Mouse (Mus musculus): ENCODE results near the gene Ankrd17. TPM values are rescaled to one million over a fixed set of nuclear protein-coding genes. Genes with fewer than 3 reads are reported as not detected.

The Ankrd17 gene
- 100 to 1,000 TPM; 100 to 122 (median 114) TPM for total RNA-seq (2022)

DNA sequence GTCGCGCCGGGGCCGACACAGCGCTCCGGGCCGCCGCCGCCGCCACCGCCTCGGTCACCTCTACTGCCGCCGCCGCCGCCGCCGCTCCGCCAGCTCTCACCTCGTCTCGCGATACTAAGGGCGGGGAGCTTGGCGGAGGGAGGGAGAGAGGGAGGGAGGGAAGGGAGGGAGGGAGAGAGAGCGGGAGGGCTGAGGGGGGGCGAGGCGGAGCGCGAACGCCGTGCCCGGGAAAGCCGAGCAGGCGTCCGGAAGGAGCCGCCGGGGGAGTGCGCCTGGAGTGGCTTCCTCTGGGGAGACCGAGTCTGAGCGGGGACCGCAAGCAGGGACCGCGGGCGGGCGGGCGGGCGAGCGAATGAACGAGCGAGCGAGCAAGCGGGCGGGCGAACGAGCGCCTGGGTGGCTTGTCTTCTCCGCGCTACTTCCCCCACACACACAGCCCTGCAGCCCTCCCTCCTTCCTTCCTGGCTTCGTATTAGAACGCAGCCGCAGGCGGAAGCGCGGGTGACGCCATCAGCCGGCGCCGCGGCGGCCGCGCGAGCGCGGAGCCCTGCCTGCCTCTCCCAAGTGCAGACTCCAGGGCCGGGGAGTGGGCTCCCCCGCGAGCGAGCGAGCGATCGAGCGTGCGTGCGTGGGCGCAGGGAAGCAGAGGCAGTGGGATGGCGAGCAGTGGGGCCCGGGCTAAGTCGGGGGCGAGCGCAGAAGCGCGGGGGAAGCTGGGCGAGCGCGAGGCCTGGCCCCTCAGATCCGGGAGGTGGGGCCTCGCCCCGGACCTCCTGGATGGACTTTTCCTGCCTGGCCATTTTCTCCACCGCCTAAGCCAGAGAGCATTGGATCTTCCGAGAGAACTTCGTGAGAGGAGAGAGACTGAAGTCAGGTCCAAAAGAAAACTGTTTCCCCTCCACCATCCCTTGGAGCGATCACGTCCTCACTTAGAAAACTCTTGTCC is at the start of gene Ankrd17:
Ankrd17 (minus strand) TSS at position 457 of the 946 bp plus-strand sequence.
- peak; percentile 88 to 91 for DNase-seq (ENCODE audit: low spot score in 2 of 2)

DNA sequence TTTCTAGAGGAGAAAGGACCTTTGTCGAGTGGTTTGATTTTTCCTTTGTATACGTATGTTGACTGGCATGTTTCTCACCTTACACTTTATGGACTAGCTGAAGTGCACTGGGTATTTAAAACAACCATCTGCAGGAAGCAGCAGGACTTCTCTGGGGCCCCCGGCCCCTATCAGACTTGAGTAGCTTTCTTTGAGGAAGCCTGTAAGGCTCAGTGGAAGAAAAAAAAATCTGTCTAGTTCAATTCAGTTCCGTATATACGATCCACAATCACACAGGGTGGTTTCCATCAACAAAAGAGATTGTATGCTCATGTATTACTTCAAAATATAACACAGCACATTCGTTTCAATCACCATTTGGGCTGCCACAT is 48.5 kb upstream of the Ankrd17 start:
- no peak for DNase-seq (ENCODE audit: low spot score in 2 of 2)

DNA sequence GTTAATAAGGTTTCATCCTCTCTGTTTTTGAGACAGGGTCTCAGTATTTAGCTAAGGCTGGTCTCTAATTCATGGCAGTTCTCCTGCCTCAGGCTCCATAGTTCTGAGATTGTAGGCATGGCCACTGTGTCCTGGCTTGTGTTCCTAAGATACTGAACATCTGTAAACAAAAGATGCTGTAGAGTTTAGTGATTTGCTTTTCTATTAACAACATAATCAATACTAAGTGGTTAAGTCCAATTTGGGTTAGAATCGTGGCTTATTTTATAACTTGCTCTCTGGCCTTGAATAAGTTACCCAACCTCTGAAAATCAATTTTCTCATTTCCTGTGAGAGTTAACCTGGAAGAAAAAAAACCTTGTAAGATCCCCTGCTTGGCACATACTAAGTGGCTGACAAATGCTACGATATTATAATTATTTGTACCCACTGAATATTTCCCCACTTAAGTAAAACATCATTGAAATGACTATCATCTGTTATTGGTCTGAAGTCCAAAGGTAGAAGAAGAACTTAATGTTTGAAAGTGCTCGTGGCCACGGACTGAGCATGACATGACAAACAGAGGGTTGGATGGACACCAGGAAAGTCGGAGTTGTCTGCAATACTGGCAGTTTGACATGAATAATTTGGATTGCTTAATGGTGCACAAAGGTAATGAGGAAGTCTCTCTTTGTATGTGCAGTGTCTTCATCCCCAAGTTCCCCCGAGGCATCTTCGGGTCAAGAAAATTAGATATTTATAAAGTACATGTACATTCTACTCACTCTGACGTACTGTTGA is 48.0 kb upstream of the Ankrd17 start:
- DNase-seq (ENCODE audit: low spot score in 2 of 2): no peak

DNA sequence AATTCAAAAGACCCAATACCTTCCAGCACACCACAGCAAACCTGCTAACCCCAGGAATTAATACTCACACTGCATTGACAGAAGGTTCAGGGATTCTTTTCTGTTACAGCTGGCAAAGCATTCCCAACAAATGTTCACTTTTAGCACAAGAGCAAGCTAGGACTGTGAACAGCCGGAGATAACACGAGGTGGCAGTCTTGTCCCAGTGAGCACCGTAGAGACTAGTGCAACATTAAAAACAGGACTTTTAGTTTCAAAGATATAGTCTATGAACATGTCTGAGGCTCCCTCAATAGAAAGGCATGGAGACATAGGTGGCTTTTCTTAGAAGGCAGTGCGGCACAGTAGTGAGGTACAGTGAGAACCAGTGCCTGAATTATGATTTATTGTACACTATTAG is 38.8 kb upstream of the Ankrd17 start:
- peak; percentile 34 to 62 for DNase-seq (ENCODE audit: low spot score in 2 of 2)

DNA sequence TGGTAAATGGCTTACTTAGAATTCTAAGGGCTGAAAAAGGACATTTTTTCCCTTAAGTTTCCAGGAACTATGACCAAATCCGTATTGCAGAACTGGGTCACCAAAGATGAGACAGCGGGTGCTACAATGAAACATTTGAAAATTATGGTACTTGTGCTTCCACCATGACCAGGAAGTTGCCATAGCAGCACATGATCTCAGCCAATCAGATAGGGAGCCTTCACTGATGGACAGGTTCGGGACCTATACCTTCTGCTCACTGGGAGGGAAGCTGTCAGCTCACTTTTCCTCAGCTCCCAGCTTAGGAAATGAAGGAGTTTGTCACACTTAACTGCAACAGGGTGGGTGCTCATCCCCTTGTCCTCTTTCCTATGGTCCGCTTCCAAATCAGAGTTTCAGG is 30.4 kb upstream of the Ankrd17 start:
- no peak for DNase-seq (ENCODE audit: low spot score in 2 of 2)

DNA sequence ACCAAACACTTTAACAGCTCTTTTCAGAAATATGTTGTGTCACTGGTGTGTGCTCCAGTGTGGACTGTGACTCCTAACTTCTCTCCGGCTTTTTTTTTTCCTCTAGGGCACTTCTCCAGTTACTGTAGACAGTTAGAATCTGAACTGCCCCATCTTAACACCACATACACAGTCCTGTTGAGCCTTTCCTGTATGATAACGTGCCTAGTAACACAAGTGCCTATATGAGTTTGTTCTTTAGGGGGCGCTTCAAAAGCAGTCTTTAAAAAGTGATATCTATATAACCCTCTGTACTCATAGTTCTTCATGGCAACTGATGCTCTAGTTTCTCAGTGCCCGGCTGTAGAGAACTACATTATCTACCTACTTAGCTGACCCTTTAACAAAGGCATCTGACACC is 27.9 kb upstream of the Ankrd17 start:
- DNase-seq (ENCODE audit: low spot score in 2 of 2): no peak

DNA sequence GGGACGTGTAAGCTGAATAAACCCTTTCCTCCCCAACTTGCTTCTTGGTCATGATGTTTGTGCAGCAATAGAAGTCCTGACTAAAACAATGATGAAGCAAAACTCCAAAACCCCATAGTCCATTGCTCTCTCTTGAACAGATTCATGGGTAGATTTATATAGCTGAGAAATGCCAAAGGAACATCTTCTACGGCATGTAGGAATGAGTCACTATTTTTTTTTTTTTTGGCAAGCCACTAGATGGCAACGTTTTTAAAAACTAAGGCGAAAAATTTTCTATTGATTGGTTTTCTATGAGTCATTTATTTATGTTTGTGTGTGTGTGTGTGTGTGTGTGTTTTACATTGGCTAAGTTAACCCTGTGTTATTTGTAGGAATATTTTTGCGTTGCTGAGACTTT is 27.4 kb upstream of the Ankrd17 start:
- DNase-seq (ENCODE audit: low spot score in 2 of 2): no peak

DNA sequence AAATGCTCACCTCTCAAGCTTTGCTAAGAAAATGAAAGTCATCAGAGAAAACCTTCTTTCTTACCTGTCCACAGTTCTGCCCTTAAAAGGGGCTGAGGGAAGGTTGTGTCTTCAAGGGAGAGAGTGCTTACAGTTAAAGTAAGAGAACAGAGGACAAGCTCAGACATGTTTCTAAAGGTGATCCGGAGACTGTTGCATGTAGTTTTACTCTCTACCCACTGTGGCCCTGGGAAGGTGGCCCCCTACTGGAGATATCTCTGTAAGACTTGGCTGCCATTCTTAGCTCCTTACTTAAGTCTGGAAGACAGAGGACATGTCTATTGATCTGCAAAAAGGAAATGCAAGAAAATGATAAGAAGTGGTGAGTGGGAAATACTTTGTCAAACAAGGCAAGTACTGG is 16.7 kb upstream of the Ankrd17 start:
- DNase-seq (ENCODE audit: low spot score in 2 of 2): no peak

DNA sequence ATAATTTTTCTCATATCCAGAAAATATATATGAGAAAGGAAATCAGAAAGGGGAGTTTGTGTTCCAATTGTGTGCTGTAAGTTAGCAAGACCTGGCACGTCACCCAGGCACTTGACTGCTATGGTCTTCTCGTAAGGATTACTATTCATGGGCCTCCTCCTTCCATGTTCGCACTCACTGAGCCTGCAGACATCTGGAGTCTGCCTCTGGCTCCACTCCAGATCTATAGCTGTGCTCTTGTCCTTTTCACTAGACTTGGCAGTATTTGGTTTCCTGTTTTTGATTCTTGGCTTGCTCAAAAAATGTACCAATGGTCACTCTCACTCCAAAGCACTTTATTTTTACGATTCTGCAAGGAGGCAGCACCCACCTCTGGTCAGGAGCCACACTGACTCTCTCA is 15.1 kb upstream of the Ankrd17 start:
- DNase-seq (ENCODE audit: low spot score in 2 of 2): no peak

DNA sequence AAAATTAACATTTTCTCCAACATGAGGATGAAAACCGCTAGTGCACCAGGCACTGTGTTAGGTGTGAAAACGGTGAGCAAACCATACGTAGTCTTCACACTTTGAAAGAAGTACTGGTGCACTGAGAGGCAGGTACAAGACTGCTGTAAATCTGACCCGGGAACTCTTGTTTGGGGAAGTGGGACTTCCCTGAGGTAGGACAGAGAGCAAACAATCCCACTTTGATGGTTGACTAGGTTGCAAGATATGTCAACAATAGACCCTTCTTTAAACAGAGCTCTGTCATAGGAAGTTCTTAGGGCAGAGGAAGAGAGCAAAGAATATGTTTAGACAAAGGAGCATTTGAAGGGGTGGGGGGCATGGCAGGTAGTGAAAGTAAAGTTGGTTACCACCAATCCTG is 7.3 kb upstream of the Ankrd17 start:
- DNase-seq (ENCODE audit: low spot score in 2 of 2): no peak

DNA sequence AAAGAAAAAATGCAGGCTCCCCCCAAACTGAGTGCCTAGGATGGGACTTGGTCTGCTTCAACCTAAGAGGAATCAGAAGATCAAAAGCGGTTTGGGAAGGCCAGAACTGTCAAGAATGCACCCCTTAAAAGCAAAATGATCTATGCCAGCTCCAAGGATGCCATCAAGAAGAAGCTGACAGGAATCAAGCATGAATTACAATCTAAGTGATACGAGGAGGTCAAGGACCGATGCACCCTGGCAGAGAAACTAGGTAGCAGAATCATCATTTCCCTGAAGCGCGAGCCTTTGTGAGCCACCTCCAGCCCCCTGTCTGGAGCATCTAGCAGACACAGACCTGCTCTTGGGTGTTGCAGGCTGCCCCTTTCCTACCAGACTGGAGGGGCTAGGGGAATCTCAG is 4.0 kb upstream of the Ankrd17 start:
- no peak for DNase-seq (ENCODE audit: low spot score in 2 of 2)

DNA sequence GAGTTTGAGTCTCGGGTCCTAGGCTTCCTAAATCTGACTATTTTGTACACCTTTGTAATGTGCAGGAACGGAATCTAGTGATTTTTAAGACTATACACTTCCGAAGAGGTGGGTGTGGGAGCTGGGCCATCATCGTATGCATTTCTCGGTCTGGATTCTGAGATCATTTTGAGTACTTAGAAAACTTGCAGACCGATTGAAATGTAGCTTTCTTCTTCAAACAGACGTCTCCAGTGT is 608 bp upstream of the Ankrd17 start, which contains the start of gene Gm9958:
Gm9958 (plus strand) TSS at position 138 of the 237 bp plus-strand sequence.
- peak in 1 of 2 experiments; percentile 13 for DNase-seq (ENCODE audit: low spot score in 2 of 2)

DNA sequence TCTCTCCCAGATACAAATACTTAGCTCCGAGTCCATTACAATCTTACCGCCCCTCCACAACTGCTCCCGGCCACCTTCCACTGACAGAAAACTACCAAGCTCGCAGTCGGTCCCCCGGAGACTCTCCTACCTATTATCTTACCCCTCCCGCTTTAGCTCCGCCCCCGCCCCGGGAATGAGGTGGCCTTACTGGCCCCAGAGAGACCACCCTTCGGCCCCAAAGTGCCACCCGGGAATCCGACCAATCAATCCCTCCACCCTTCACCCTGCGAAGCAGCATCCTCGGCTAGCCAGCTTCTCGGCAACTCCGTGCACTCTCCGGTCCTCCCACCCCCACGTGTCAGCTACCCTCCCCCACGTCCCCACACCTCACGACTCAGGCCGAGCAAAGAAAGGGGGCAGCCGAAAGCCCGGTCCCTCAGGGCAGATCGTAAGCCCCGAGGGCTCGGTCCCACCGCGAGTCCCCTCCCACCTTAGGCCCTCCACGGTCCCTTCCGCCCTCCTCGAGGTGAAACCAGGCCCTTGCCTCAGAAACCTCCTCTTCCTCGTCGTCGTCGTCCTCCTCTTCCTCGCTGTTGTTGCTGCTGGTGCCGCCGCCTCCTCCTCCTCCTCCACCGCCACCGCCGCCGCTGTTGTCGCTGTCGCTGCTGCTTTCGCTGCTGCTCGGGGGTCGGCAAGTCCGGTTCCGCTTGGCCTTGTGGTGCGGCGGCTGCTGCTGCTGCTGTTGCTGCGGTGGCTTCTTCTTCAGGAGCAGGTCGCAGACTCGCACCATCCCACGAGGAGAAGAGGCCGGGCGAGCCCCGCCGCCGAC is 1.0 kb downstream of the Ankrd17 start:
- DNase-seq (ENCODE audit: low spot score in 2 of 2): peak; percentile 38 to 47

DNA sequence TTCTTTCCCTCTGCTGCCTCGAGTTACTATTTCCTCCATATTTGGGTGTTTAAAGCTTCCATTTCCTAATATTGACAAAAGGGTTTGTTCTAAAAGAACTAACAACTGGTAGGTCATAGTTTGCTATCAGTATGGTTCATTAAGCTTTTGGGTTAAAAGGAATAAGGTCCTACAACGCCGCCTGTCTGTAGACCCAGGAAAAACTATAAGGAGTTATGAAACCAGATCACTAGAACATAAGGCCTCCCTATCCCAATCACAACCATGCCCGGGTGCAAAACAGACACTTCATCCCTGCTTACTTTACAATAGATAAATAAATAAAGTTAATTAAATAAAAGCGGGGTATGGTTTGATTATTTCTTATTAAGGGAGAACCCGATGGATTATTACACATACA is 1.9 kb downstream of the Ankrd17 start:
- peak; percentile 75 to 80 for DNase-seq (ENCODE audit: low spot score in 2 of 2)

DNA sequence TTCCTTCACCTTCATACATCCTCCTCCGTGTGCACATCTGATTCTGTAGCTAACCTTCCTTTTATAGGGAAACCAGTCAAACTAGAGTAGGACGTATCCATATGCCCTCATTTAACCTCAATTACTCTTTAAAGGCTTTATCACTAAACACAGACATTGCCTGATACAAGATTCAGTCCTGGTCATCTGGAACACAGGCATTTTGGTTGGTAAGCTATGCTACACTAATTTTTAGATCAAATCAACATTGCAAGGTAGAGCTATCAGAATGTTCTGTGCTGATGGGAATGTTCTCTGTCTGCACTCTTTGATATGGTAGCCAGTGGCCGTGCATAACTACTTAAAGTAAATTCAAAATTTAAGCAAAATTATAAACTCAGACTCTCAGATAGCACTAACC is 10.6 kb downstream of the Ankrd17 start:
- DNase-seq (ENCODE audit: low spot score in 2 of 2): no peak

DNA sequence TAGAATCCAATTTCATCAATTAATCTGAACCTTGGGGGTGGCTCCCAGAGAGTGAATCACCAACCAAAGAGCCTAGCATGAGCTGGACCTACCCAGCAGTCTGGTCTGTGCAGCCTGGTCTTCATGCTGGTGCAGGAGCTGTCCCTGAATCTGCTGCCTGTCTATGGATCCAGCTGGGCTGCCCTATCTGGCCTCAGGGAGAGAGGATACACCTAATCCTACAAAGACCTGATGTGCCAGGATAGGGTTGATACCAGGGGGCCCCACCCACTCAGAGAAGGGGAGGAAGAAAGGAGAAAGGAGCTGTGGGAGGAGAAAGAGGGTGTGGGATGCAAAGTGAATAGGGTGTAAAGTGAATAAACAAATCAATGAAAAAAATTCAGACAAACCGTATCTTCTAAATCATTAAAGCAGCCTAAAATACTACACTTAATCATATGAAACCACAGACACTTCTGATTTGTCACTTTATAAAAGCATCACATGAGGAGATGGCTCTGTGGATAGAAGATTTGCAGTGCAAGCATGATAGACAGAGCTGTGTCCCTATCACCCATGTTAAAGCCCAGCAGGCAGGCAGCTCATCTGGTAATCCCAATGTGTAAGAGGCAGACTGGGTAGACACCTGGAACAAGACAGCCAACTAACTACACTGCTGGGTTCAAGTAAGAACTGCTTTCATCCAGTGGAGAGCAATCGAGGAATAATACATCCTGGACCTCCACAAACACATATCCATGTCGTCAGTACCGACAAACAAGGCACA is 12.6 kb downstream of the Ankrd17 start:
- DNase-seq (ENCODE audit: low spot score in 2 of 2): no peak

DNA sequence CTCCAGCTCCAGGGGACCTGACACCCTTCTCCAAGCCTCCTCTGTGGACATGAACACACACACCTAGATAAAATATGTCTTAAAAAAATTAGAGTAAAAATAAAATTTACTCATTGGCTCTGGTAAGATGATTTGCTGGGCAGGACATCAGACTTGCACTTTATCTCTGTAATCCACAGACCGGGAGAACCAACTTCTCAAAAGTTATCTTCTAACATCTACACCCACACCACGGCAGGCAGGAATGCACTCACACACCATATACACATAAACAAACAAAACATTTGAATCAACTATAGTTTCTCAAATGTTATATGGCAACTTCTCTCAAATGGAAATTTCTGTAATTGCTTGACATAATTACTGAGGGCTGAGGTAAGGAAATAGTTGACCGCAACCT is 19.5 kb downstream of the Ankrd17 start:
- DNase-seq (ENCODE audit: low spot score in 2 of 2): no peak

DNA sequence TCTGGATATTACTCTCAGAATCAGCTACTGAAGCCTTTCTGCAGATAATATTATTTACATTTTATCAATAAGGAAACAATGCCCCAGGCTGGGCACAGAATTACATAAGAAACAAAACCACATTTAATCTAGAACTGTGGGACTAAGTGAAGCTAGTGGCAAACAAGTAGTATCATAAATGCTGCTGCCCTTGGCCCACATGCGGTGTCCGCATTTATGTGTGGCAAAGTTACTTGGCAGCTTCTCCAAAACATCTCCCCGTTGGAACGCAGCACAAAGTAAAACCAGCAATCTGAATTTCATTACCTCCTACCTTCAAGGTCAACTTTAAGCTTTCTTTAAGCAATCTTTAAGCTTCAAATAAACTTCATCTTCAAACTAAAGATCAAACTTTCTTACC is 25.5 kb downstream of the Ankrd17 start:
- DNase-seq (ENCODE audit: low spot score in 2 of 2): no peak

DNA sequence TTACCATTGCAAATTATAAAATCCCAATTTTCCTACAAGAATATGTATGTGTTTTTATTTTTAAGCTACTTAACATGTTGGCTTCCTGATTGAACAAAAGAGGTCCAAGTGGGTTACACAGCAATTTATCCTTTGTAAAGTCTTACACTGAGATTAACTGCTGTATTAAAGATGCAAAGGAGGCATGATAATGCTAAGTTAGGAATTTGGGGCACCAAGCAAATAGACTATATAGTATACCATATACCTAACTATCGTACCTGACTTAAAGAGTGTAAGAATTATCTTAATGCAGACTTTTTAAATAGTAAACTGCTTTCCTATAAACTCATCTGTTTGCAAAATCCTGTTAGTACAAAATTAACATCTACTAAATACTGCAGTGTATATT is 26.4 kb downstream of the Ankrd17 start:
- no peak for DNase-seq (ENCODE audit: low spot score in 2 of 2)

DNA sequence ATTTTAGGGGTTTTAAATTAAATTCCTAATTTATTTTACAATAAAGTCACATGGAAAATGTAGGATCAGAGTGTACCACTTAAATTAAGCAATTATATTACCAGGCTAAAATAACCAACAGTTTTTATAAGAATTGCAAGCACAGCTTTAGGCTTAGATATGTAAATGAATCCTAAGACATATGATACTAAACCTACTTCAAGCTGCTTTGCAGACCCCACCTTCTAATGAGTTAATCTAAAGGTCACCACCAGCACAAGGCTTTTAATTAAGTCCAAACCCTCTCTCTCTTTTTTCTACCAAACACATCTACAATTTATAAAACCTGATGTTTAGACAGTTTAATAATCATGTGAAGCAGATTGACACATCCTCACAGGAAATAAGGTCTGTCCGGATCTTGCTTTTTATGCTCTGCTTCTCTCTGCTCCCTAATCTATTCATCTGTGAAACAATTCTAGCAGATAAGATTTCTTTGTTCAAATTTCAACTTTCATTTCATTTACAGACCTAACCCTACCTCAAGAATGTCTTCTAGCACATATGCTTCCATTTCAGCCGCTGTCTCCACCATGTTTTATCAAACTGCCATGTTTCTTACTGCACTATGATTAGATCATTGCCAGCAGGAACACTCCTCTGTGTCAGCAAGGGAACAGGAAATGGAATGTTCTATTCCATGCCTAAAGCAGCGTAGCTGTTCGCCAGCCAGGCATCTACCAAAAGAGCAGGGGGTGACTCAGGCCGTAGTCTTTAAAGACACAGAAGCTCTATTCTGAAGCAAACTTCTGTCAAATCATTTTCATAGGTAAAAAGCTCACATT is 27.0 kb downstream of the Ankrd17 start:
- DNase-seq (ENCODE audit: low spot score in 2 of 2): peak; percentile 55 to 66

Measured in layer of hippocampus, adult 8-10 months (tissue).